Mouse (Mus musculus) bone marrow, adult 2 months (tissue): ENCODE data around the gene Hsp90ab1.

Experiments
- CTCF ChIP-seq: fragments of 200-500 bp; IDR thresholded peaks from 2 replicates; pipeline ENCODE4 v1.5.1; 2011; ENCODE audit warnings: low read length, control low read depth; ENCODE audit not compliant: control insufficient read depth, insufficient read depth
- POLR2A ChIP-seq: fragments of 200-500 bp; IDR thresholded peaks from 2 replicates; pipeline ENCODE4 v1.6.1; 2011; ENCODE audit warnings: low read depth, mild to moderate bottlenecking, control low read depth, low read length, borderline replicate concordance; ENCODE audit not compliant: control insufficient read depth

- TF ChIP-seq POLR2A, result no peak
- no peak for TF ChIP-seq CTCF
Observed at GRCm38 (mm10) chr17:45536264-45536663, 36.8 kb downstream of the Hsp90ab1 start.
